Mouse (Mus musculus) adrenal gland, adult 8-10 months (tissue): Measurements from ENCODE around the gene Higd1a. TPM values are rescaled to one million over a fixed set of nuclear protein-coding genes. Genes with fewer than 3 reads are reported as not detected.

Experiments
- total RNA-seq, 4 experiments: library from RNA; stranded (reverse); gene quantifications; 2 replicates each; pipeline ENCODE4 v1.2.4; 2022

The Higd1a gene
- total RNA-seq, 4 experiments from 2014 or later: 86.5 to 102 (median 87.4) TPM

Other genes with a start within 250 kb of the Higd1a start
- under 1 TPM in 1 of 4 experiments, not detected in 3; 0.75 TPM for gene Lyzl4, start 216.3 kb downstream of the Higd1a start, total RNA-seq
- 1 to 10 TPM in 2 of 4 experiments, under 1 TPM in 2; 0.58 to 2.2 (median 1.2) TPM for gene Vipr1, start 215.6 kb downstream of the Higd1a start, total RNA-seq
- 1 to 10 TPM; 6.4 to 8.3 (median 7.2) TPM for gene Sec22c, start 152.9 kb downstream of the Higd1a start, total RNA-seq
- 10 to 100 TPM; 32.9 to 48.3 (median 40.6) TPM for gene Ss18l2, start 148.0 kb downstream of the Higd1a start, total RNA-seq
- gene Nktr, start 139.2 kb downstream of the Higd1a start, total RNA-seq: 100 to 1,000 TPM in 2 of 4 experiments, 10 to 100 TPM in 2; 57.2 to 146 (median 91.1) TPM
- gene Zfp651, start 99.0 kb downstream of the Higd1a start, total RNA-seq: 10 to 100 TPM; 39.3 to 64.2 (median 52.9) TPM
- under 1 TPM in 1 of 4 experiments, not detected in 3; 0.15 TPM for gene Klhl40, start 80.8 kb downstream of the Higd1a start, total RNA-seq
- gene Hhatl, start 65.9 kb downstream of the Higd1a start, total RNA-seq: under 1 TPM in 1 of 4 experiments, not detected in 3; 0.59 TPM
- gene Ccdc13, start 18.9 kb downstream of the Higd1a start, total RNA-seq: 1 to 10 TPM in 3 of 4 experiments, under 1 TPM in 1; 0.73 to 2.2 (median 1.6) TPM
- gene Ackr2, start 40.0 kb upstream of the Higd1a start, total RNA-seq: 1 to 10 TPM in 1 of 4 experiments, under 1 TPM in 3; 0.77 to 2.1 (median 0.88) TPM
- gene Cyp8b1, start 57.9 kb upstream of the Higd1a start, total RNA-seq: under 1 TPM; 0.54 to 0.84 (median 0.72) TPM
- gene Fam198a, start 92.6 kb upstream of the Higd1a start, total RNA-seq: 1 to 10 TPM; 1.8 to 2.7 (median 2.3) TPM
- gene Pomgnt2, start 138.7 kb upstream of the Higd1a start, total RNA-seq: 10 to 100 TPM; 21.3 to 31.3 (median 28.5) TPM